14 mouse cellular contexts compared by ENCODE assay signal in the genomic region with DNA sequence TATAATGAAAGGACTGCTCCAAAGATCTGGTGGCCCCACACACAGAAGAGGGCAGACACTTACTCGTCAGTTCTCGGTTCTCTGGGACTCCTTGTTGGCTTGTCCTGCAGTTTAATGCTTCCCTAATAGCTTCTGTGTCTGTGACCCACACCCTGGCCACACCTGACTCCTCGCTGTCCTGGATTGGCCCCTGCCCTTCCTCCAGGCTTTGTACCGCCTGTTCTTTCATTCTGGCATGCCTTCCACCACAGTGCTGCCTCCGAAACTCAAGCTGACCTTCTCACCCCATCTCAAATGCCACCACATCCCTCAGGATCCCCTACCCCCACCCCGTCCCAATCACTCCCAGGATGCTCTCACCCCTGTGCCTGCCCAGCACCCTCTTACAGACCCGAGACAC. TPM values are rescaled to one million over a fixed set of nuclear protein-coding genes. Genes with fewer than 3 reads are reported as not detected.
"Had no signal": no experiment of that assay in that cellular context is flagged by ENCODE, and none has a peak within 500 bp of the region (broad histone marks: within the 10 kb centered on the region; RNA-seq: fewer than 3 reads in every experiment).

No protein-coding gene starts in this region.

- H3K4me3 ChIP-seq: left cerebral cortex, adult 2 months; liver, embryonic 13.5 days had no signal

- H3K9me3 ChIP-seq: liver, embryonic 13.5 days had no signal

- H3K27me3 ChIP-seq: liver, embryonic 13.5 days had no signal

- H3K9ac ChIP-seq: liver, embryonic 13.5 days had no signal

- H3K36me3 ChIP-seq: liver, embryonic 13.5 days had no signal

- H3K27ac ChIP-seq: left cerebral cortex, adult 2 months; liver, embryonic 13.5 days had no signal

- ATAC-seq: intestine, embryonic 16.5 days had no signal

- H3K4me1 ChIP-seq: liver, embryonic 13.5 days had no signal

- H3K4me2 ChIP-seq: liver, embryonic 13.5 days; midbrain, embryonic 11.5 days had no signal

- DNase-seq: kidney, postnatal 14 days; layer of hippocampus, postnatal 36 days; liver, embryonic 13.5 days; lung, adult 2 months; lung, postnatal 14 days; lung, postnatal 4 days; midbrain, embryonic 14.5 days; thymus, postnatal 25 days had no signal

RNA-seq across cellular contexts. Expression of gene Irx3, which starts 19.7 kb away (rescaled TPM):
- total RNA-seq: megakaryocyte progenitor cell, adult 5-6 weeks; megakaryocyte-erythroid progenitor cell, adult 5-6 weeks had no signal
- polyA plus RNA-seq: liver, embryonic 16.5 days had no signal
